23 mouse cellular contexts compared by ENCODE assay signal in the genomic region with DNA sequence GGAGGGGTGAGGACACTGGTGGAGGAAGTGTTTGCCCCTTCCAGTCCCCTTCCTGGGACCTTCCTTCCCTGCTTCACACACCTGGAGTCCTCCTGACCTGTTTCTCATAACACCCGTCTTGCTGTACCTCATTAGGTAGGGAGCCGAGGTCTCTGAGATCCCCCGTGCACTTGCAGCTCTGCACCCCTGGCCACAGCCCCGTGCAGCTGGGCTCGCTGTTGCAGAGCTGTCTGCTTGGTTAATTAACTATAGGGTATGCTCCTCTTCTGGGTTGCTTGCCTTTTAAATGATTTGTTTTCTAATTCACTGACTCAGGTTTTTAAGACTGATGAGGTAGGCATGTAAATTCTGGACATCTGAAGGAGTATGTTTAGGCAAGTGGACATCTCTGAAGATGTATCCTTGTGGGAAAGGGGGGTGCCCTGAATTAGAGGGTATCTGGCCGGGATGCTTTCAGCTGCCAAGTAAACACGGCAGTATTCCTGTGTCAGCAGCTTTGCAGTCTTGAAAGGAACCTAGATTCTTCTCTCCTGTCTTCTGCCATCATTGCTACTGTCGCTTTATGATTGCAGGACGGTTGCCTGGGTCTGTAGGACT.
"Had no signal": no experiment of that assay in that cellular context is flagged by ENCODE, and none has a peak within 500 bp of the region (broad histone marks: within the 10 kb centered on the region; RNA-seq: fewer than 3 reads in every experiment).

No protein-coding gene starts in this region.

- H3K27ac ChIP-seq: intestine, embryonic 15.5 days; limb, embryonic 12.5 days; limb, embryonic 15.5 days; liver, embryonic 14.5 days; macrophage; midbrain, embryonic 12.5 days; midbrain, embryonic 15.5 days; neural tube, embryonic 12.5 days; neural tube, embryonic 15.5 days; stomach, embryonic 15.5 days had no signal

- DNase-seq: kidney, adult 2 months; kidney, postnatal 25 days; left cerebral cortex, postnatal 4 days; liver, postnatal 0 days; lung, embryonic 14.5 days; right cerebral cortex, adult 18-20 months; right cerebral cortex, postnatal 14 days; right cerebral cortex, postnatal 4 days; thymus, adult 2 months; thymus, postnatal 14 days; thymus, postnatal 4 days had no signal

- H3K27me3 ChIP-seq: intestine, embryonic 15.5 days; limb, embryonic 12.5 days; limb, embryonic 15.5 days; midbrain, embryonic 12.5 days; midbrain, embryonic 15.5 days; neural tube, embryonic 12.5 days; neural tube, embryonic 15.5 days; stomach, embryonic 15.5 days had no signal

- ATAC-seq: intestine, embryonic 15.5 days; liver, postnatal 0 days; lung, postnatal 0 days; midbrain, embryonic 15.5 days had no signal

- H3K4me2 ChIP-seq: intestine, embryonic 15.5 days; limb, embryonic 12.5 days; limb, embryonic 15.5 days; liver, embryonic 11.5 days; lung, embryonic 14.5 days; midbrain, embryonic 12.5 days; midbrain, embryonic 15.5 days; neural tube, embryonic 12.5 days; neural tube, embryonic 15.5 days; stomach, embryonic 15.5 days had no signal

- H3K36me3 ChIP-seq: intestine, embryonic 15.5 days; limb, embryonic 12.5 days; limb, embryonic 15.5 days; midbrain, embryonic 12.5 days; midbrain, embryonic 15.5 days; neural tube, embryonic 12.5 days; neural tube, embryonic 15.5 days; stomach, embryonic 15.5 days had no signal

- H3K9ac ChIP-seq: intestine, embryonic 15.5 days; limb, embryonic 12.5 days; limb, embryonic 15.5 days; liver, embryonic 14.5 days; liver, postnatal 0 days; lung, embryonic 14.5 days; midbrain, embryonic 12.5 days; midbrain, embryonic 15.5 days; neural tube, embryonic 12.5 days; neural tube, embryonic 15.5 days; stomach, embryonic 15.5 days had no signal

- H3K4me3 ChIP-seq: intestine, embryonic 15.5 days; limb, embryonic 12.5 days; limb, embryonic 15.5 days; midbrain, embryonic 12.5 days; midbrain, embryonic 15.5 days; neural tube, embryonic 12.5 days; neural tube, embryonic 15.5 days; stomach, embryonic 15.5 days had no signal

- H3K9me3 ChIP-seq: intestine, embryonic 15.5 days; limb, embryonic 15.5 days; midbrain, embryonic 15.5 days; neural tube, embryonic 15.5 days; stomach, embryonic 15.5 days had no signal
